Mouse (Mus musculus) erythroid progenitor cell, adult 5-6 weeks (primary cell): ENCODE data around the gene P3h3. TPM values are rescaled to one million over a fixed set of nuclear protein-coding genes. Genes with fewer than 3 reads are reported as not detected.

ENCODE experiments used
- total RNA-seq, 2 experiments: library from RNA; stranded (forward) in 1 of 2; stranded (reverse) in 1 of 2; fragments of 150-400 nt in 1 of 2; fragments of 186-747, 209-891 nt in 1 of 2; gene quantifications; 2 replicates each; pipeline versions ENCODE4 v1.2.3 to v1.2.4; 2015 to 2017; ENCODE audit warnings: low replicate concordance in 2 of 2

The P3h3 gene
- total RNA-seq, 2 experiments from 2014 or later, result 0.83 to 2.5 TPM

Other genes starting within 250 kb of the P3h3 start
- not detected in 2 replicates for gene C1s2, start 221.7 kb downstream of the P3h3 start, total RNA-seq (2015; ENCODE audit: low replicate concordance)
- not detected in 2 replicates for gene C1s2, start 221.7 kb downstream of the P3h3 start, total RNA-seq (2017; ENCODE audit: low replicate concordance)
- gene Lpcat3, start 194.7 kb downstream of the P3h3 start, total RNA-seq (2015; ENCODE audit: low replicate concordance), result 452 and 538 TPM in 2 replicates
- 191 and 249 TPM in 2 replicates for gene Lpcat3, start 194.7 kb downstream of the P3h3 start, total RNA-seq (2017; ENCODE audit: low replicate concordance)
- 103 and 153 TPM in 2 replicates for gene Emg1, start 145.6 kb downstream of the P3h3 start, total RNA-seq (2015; ENCODE audit: low replicate concordance)
- 69.4 and 86.4 TPM in 2 replicates for gene Emg1, start 145.6 kb downstream of the P3h3 start, total RNA-seq (2017; ENCODE audit: low replicate concordance)
- 61.2 and 143 TPM in 2 replicates for gene Phb2, start 145.4 kb downstream of the P3h3 start, total RNA-seq (2015; ENCODE audit: low replicate concordance)
- 76.0 and 79.9 TPM in 2 replicates for gene Phb2, start 145.4 kb downstream of the P3h3 start, total RNA-seq (2017; ENCODE audit: low replicate concordance)
- 39.3 and 91.8 TPM in 2 replicates for gene Ptpn6, start 119.0 kb downstream of the P3h3 start, total RNA-seq (2015; ENCODE audit: low replicate concordance)
- gene Ptpn6, start 119.0 kb downstream of the P3h3 start, total RNA-seq (2017; ENCODE audit: low replicate concordance), result 91.8 and 94.2 TPM in 2 replicates
- 26.0 and 63.4 TPM in 2 replicates for gene Grcc10, start 116.4 kb downstream of the P3h3 start, total RNA-seq (2015; ENCODE audit: low replicate concordance)
- gene Grcc10, start 116.4 kb downstream of the P3h3 start, total RNA-seq (2017; ENCODE audit: low replicate concordance), result 21.9 and 23.3 TPM in 2 replicates
- not detected in 2 replicates for gene Gm45234, start 101.7 kb downstream of the P3h3 start, total RNA-seq (2015; ENCODE audit: low replicate concordance)
- gene Gm45234, start 101.7 kb downstream of the P3h3 start, total RNA-seq (2017; ENCODE audit: low replicate concordance), result not detected in 2 replicates
- gene Atn1, start 101.2 kb downstream of the P3h3 start, total RNA-seq (2015; ENCODE audit: low replicate concordance), result 9.4 and 13.8 TPM in 2 replicates
- 0.15 and 0.51 TPM in 2 replicates for gene Atn1, start 101.2 kb downstream of the P3h3 start, total RNA-seq (2017; ENCODE audit: low replicate concordance)
- gene Eno2, start 88.1 kb downstream of the P3h3 start, total RNA-seq (2015; ENCODE audit: low replicate concordance), result not detected in 2 replicates
- gene Eno2, start 88.1 kb downstream of the P3h3 start, total RNA-seq (2017; ENCODE audit: low replicate concordance), result not detected in 2 replicates
- gene Lrrc23, start 78.0 kb downstream of the P3h3 start, total RNA-seq (2015; ENCODE audit: low replicate concordance), result not detected in 2 replicates
- not detected in 2 replicates for gene Lrrc23, start 78.0 kb downstream of the P3h3 start, total RNA-seq (2017; ENCODE audit: low replicate concordance)
- 3.4 and 9.7 TPM in 2 replicates for gene Spsb2, start 49.1 kb downstream of the P3h3 start, total RNA-seq (2015; ENCODE audit: low replicate concordance)
- gene Spsb2, start 49.1 kb downstream of the P3h3 start, total RNA-seq (2017; ENCODE audit: low replicate concordance), result 7.6 and 8.2 TPM in 2 replicates
- 19.1 and 64.1 TPM in 2 replicates for gene Tpi1, start 43.5 kb downstream of the P3h3 start, total RNA-seq (2015; ENCODE audit: low replicate concordance)
- 17.7 and 17.9 TPM in 2 replicates for gene Tpi1, start 43.5 kb downstream of the P3h3 start, total RNA-seq (2017; ENCODE audit: low replicate concordance)
- 35.6 and 60.5 TPM in 2 replicates for gene Usp5, start 28.3 kb downstream of the P3h3 start, total RNA-seq (2015; ENCODE audit: low replicate concordance)
- 41.2 and 53.1 TPM in 2 replicates for gene Usp5, start 28.3 kb downstream of the P3h3 start, total RNA-seq (2017; ENCODE audit: low replicate concordance)
- gene Cdca3, start 28.2 kb downstream of the P3h3 start, total RNA-seq (2015; ENCODE audit: low replicate concordance), result 529 and 565 TPM in 2 replicates
- gene Cdca3, start 28.2 kb downstream of the P3h3 start, total RNA-seq (2017; ENCODE audit: low replicate concordance), result 409 and 459 TPM in 2 replicates
- gene Gnb3, start 17.5 kb downstream of the P3h3 start, total RNA-seq (2015; ENCODE audit: low replicate concordance), result not detected in 2 replicates
- gene Gnb3, start 17.5 kb downstream of the P3h3 start, total RNA-seq (2017; ENCODE audit: low replicate concordance), result not detected in 2 replicates
- gene Gpr162, start 6.2 kb upstream of the P3h3 start, total RNA-seq (2015; ENCODE audit: low replicate concordance), result not detected in 2 replicates
- not detected in 2 replicates for gene Gpr162, start 6.2 kb upstream of the P3h3 start, total RNA-seq (2017; ENCODE audit: low replicate concordance)
- gene Cd4, start 30.5 kb upstream of the P3h3 start, total RNA-seq (2015; ENCODE audit: low replicate concordance), result 4.3 and 12.2 TPM in 2 replicates
- gene Cd4, start 30.5 kb upstream of the P3h3 start, total RNA-seq (2017; ENCODE audit: low replicate concordance), result 5.0 and 6.8 TPM in 2 replicates
- 1.8 TPM in 1 of 2 replicates, not detected in the other for gene Lag3, start 54.0 kb upstream of the P3h3 start, total RNA-seq (2015; ENCODE audit: low replicate concordance)
- 0.90 TPM in 1 of 2 replicates, not detected in the other for gene Lag3, start 54.0 kb upstream of the P3h3 start, total RNA-seq (2017; ENCODE audit: low replicate concordance)
- gene Ptms, start 62.4 kb upstream of the P3h3 start, total RNA-seq (2015; ENCODE audit: low replicate concordance), result 15.5 and 20.5 TPM in 2 replicates
- 7.9 and 18.6 TPM in 2 replicates for gene Ptms, start 62.4 kb upstream of the P3h3 start, total RNA-seq (2017; ENCODE audit: low replicate concordance)
- 44.0 and 45.3 TPM in 2 replicates for gene Mlf2, start 73.6 kb upstream of the P3h3 start, total RNA-seq (2015; ENCODE audit: low replicate concordance)
- gene Mlf2, start 73.6 kb upstream of the P3h3 start, total RNA-seq (2017; ENCODE audit: low replicate concordance), result 18.5 and 42.2 TPM in 2 replicates
- gene Cops7a, start 107.8 kb upstream of the P3h3 start, total RNA-seq (2015; ENCODE audit: low replicate concordance), result 14.3 and 17.3 TPM in 2 replicates
- gene Cops7a, start 107.8 kb upstream of the P3h3 start, total RNA-seq (2017; ENCODE audit: low replicate concordance), result 4.1 and 4.9 TPM in 2 replicates
- not detected in 2 replicates for gene Pianp, start 138.9 kb upstream of the P3h3 start, total RNA-seq (2015; ENCODE audit: low replicate concordance)
- gene Pianp, start 138.9 kb upstream of the P3h3 start, total RNA-seq (2017; ENCODE audit: low replicate concordance), result not detected in 2 replicates
- gene Zfp384, start 151.4 kb upstream of the P3h3 start, total RNA-seq (2015; ENCODE audit: low replicate concordance), result 49.4 and 54.1 TPM in 2 replicates
- gene Zfp384, start 151.4 kb upstream of the P3h3 start, total RNA-seq (2017; ENCODE audit: low replicate concordance), result 25.8 and 41.2 TPM in 2 replicates
- 5.0 and 5.4 TPM in 2 replicates for gene Ing4, start 182.0 kb upstream of the P3h3 start, total RNA-seq (2015; ENCODE audit: low replicate concordance)
- 59.6 and 60.0 TPM in 2 replicates for gene Ing4, start 182.0 kb upstream of the P3h3 start, total RNA-seq (2017; ENCODE audit: low replicate concordance)
- 4.3 and 9.6 TPM in 2 replicates for gene Acrbp, start 191.9 kb upstream of the P3h3 start, total RNA-seq (2015; ENCODE audit: low replicate concordance)
- 0.68 and 9.4 TPM in 2 replicates for gene Acrbp, start 191.9 kb upstream of the P3h3 start, total RNA-seq (2017; ENCODE audit: low replicate concordance)
- 3.6 and 10.9 TPM in 2 replicates for gene Lpar5, start 210.2 kb upstream of the P3h3 start, total RNA-seq (2015; ENCODE audit: low replicate concordance)
- not detected in 2 replicates for gene Lpar5, start 210.2 kb upstream of the P3h3 start, total RNA-seq (2017; ENCODE audit: low replicate concordance)
- gene Chd4, start 238.2 kb upstream of the P3h3 start, total RNA-seq (2015; ENCODE audit: low replicate concordance), result 49.0 and 64.2 TPM in 2 replicates
- 176 and 220 TPM in 2 replicates for gene Chd4, start 238.2 kb upstream of the P3h3 start, total RNA-seq (2017; ENCODE audit: low replicate concordance)